Mouse (Mus musculus) gastrocnemius, adult 2 months (tissue): Measurements from ENCODE around the gene Gm17349. TPM values are rescaled to one million over a fixed set of nuclear protein-coding genes. Genes with fewer than 3 reads are reported as not detected.

Experiments
- DNase-seq: peaks from one replicate; pipeline ENCODE4 v3.0.0; 2022
- H3K27ac ChIP-seq: fragments of 200-600 bp; 2 replicates; pipeline ENCODE4 v1.8.1; 2022; ENCODE audit warnings: mild to moderate bottlenecking
- H3K4me3 ChIP-seq: fragments of 200-600 bp; 2 replicates; pipeline ENCODE4 v1.8.1; 2022; ENCODE audit warnings: mild to moderate bottlenecking, moderate library complexity
- CTCF ChIP-seq: fragments of 200-600 bp; IDR thresholded peaks from 2 replicates; pipeline ENCODE4 v1.8.1; 2022; ENCODE audit warnings: antibody characterized with exemption, mild to moderate bottlenecking, moderate library complexity
- intact Hi-C: fragments of 180-260 bp; cut with DNase I; formaldehyde crosslinking; loops from one replicate; pipeline ENCODE4 v1.15.1; 2025
- total RNA-seq, 2 experiments: library from RNA; stranded (reverse); gene quantifications; 2 replicates each; pipeline ENCODE4 v1.2.3; 2021

Gm17349 gene
- total RNA-seq, 2 experiments from 2014 or later = 1.0 TPM; not detected in 1

- DNase-seq = no peak
- Histone ChIP-seq H3K27ac (no peak overlapping the region), H3K4me3 (no peak overlapping the region)
- no peak for TF ChIP-seq CTCF
- intact Hi-C loops = no loop called here
These were observed 26.3 kb downstream of the Gm17349 start for GRCm38 (mm10) chr15:99679008-99679407.

DNA sequence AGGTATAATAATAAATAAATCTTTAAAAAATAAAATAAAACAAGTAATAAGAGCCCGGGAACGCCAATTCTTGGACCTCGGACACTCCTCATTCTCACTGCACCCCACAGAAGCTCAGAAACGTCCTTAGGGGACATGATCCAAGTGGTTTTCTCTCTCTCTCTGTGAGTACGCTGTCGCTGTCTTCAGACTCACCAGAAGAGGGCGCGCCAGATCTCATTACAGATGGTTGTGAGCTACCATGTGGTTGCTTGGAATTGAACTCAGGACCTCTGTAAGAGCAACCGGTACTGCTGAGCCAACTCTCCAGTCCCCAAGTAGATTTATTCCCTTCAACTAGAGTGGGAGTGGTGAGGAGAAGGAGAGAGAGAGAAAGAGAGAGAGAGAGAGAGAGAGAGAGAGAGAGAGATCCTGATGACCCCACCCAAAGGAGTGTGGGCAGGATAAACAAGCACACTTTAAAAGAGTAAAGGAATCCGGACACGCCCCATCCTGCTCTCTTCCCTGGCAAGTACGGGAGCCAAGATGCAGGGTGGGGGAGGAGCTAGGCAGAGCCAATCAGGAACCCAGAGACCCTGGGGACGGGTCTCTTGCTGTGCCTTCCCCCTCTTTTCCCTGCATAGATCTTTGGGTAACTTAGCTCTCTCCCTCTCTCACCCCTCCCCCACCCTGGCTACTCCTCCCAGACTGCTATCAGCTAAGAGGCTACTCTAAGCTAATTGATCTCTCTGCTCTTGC lies 27.1 kb downstream of the Gm17349 start:
- TF ChIP-seq CTCF = peak; percentile 60
- no peak overlapping the region for H3K4me3 ChIP-seq
- DNase-seq = peak; percentile 51
- intact Hi-C loops = no loop called here
- H3K27ac ChIP-seq = no peak overlapping the region

- Histone ChIP-seq H3K27ac (no peak overlapping the region), H3K4me3 (no peak overlapping the region)
- no peak for TF ChIP-seq CTCF
- intact Hi-C loops = no loop called here
- DNase-seq = no peak
These were observed 28.2 kb downstream of the Gm17349 start for GRCm38 (mm10) chr15:99677089-99677488.

DNA sequence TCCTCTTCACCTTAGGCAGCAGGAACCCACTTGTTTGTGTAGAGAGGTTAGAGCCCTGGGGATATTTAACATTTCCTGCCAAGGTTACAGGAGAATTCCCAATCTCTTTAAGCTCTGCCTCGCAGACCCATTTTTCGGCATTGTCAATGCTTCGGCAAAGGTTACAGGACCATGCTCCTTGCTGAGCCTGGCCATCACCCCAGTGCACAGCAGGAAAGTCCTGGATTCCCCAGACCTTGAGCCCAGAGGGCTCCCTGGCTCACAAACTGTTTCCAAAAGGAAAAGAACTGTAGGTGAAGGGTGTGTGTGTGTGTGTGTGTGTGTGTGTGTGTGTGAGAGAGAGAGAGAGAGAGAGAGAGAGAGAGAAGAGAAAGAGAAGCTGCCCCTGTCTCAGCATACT lies 30.4 kb downstream of the Gm17349 start:
- no peak for DNase-seq
- Histone ChIP-seq H3K4me3 (no peak overlapping the region), H3K27ac (no peak overlapping the region)
- TF ChIP-seq CTCF = no peak
- intact Hi-C loops = no loop called here

DNA sequence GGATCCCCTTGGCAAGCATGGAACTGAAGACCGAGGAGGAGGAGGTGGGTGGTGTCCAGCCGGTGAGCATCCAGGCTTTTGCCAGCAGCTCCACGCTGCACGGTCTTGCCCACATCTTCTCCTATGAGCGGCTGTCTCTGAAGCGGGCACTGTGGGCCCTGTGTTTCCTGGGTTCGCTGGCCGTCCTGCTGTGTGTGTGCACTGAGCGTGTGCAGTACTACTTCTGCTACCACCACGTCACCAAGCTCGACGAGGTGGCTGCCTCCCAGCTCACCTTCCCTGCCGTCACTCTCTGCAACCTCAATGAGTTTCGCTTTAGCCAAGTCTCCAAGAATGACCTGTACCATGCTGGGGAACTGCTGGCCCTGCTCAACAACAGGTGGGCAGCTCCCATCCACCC lies 33.5 kb downstream of the Gm17349 start:
- no peak overlapping the region for H3K4me3 ChIP-seq
- intact Hi-C loops = no loop called here
- H3K27ac ChIP-seq = no peak overlapping the region
- DNase-seq = no peak
- no peak for TF ChIP-seq CTCF

- DNase-seq = no peak
- TF ChIP-seq CTCF = no peak
- Histone ChIP-seq H3K4me3 (peak overlapping the region; percentile 76), H3K27ac (no peak overlapping the region)
- intact Hi-C loops = no loop called here
These were observed 34.2 kb downstream of the Gm17349 start for GRCm38 (mm10) chr15:99670964-99671670.

GRCm38 (mm10) chr15:99670154-99670821 lies 35.0 kb downstream of the Gm17349 start, which contains the start of gene Asic1:
Gene Asic1 (plus strand): TSS chr15:99670368.
- peak; percentile 80 for DNase-seq
- Histone ChIP-seq H3K4me3 (peak within 1 kb of the TSS; percentile 76), H3K27ac (no peak within 1 kb of the TSS)
- intact Hi-C loops = no loop called here
- no peak; the same call in 1 of the 2 replicates for TF ChIP-seq CTCF

- no peak for DNase-seq
- Histone ChIP-seq H3K4me3 (no peak overlapping the region), H3K27ac (no peak overlapping the region)
- intact Hi-C loops = loop anchor here (1.0 to 5.0 kb wide), 2 partner anchors 73 to 172 kb away; no protein-coding TSS in a partner anchor
- no peak for TF ChIP-seq CTCF
These were observed 35.9 kb downstream of the Gm17349 start for GRCm38 (mm10) chr15:99669392-99669791.

- DNase-seq = peak; percentile 84
- no peak for TF ChIP-seq CTCF
- intact Hi-C loops = loop anchor here (1.0 to 5.0 kb wide), 2 partner anchors 73 to 172 kb away; no protein-coding TSS in a partner anchor
- H3K27ac ChIP-seq = no peak overlapping the region
- no peak overlapping the region for H3K4me3 ChIP-seq
These were observed 36.4 kb downstream of the Gm17349 start for GRCm38 (mm10) chr15:99668881-99669280.

- intact Hi-C loops = loop anchor here (5.0 kb wide), 1 partner anchor 170 kb away; no protein-coding TSS in a partner anchor
- no peak for DNase-seq
- no peak for TF ChIP-seq CTCF
- H3K4me3 ChIP-seq = no peak overlapping the region
- no peak overlapping the region for H3K27ac ChIP-seq
These were observed 37.7 kb downstream of the Gm17349 start for GRCm38 (mm10) chr15:99667544-99667943.

- no peak for TF ChIP-seq CTCF
- peak; percentile 65 for DNase-seq
- no peak overlapping the region for H3K27ac ChIP-seq
- intact Hi-C loops = loop anchor here (5.0 kb wide), 1 partner anchor 168 kb away; no protein-coding TSS in a partner anchor
- peak overlapping the region; percentile 67 for H3K4me3 ChIP-seq
These were observed 40.5 kb downstream of the Gm17349 start for GRCm38 (mm10) chr15:99664600-99665451.

- TF ChIP-seq CTCF = no peak
- Histone ChIP-seq H3K27ac (no peak overlapping the region), H3K4me3 (peak overlapping the region; percentile 67)
- intact Hi-C loops = no loop called here
- no peak for DNase-seq
These were observed 41.2 kb downstream of the Gm17349 start for GRCm38 (mm10) chr15:99663964-99664599.
